Comparison of ENCODE assay signal across 8 mouse cellular contexts in the genomic region with DNA sequence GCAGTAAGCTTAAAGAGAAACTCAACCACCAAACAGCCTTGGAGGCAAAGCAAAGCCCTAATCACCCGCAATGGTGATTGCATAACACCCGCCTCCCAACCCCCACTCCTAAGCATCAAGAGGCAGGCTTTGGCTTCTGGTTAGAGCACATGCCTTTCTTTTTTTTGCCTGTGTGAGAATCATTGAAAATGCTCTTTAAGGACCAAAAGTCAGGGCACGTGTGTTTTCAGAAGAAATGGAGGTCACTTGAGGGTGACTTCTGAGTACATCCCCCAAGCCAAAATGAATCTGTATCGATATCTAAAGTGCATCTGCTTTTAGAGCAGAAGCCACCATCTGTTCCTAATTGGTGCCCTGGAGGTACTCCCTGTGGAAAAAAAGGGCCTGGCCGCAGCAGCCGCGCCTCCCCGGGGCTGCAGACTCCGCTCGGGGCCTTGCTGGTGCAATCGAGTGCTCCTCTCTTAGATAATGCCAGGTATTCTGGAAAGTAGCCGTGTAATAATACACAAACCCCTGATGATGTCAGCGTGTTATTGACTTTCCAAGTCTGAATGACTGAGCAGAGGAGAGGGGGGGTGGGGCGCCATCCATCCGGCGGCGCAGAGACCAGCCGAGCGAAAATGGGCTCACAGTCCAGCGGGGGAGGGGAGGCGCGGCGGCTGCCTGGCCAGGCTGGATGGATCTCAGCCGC.
A peak's percentile ranks its signal among the peaks of the same experiment; 100 is the strongest.
DNase-seq lines count a peak whose midpoint lies in the region; ATAC-seq and TF ChIP-seq lines count a peak whose summit lies in the region.

No protein-coding gene starts in this region.

- WGBS in forebrain, embryonic 12.5 days, result under 1% methylated on average over 24 of the region's 24 CpGs
- WGBS in large intestine, adult 2 months, result under 1% methylated on average over 24 of the region's 24 CpGs
- 2% methylated on average over 24 of the region's 24 CpGs for WGBS in liver, postnatal 0 days (ENCODE audit: insufficient replicate concordance)
- WGBS in neural tube, embryonic 14.5 days, result under 1% methylated on average over 24 of the region's 24 CpGs

- H3K9ac ChIP-seq in forebrain, embryonic 12.5 days, result no peak overlapping the region
- 0 out of 2 replicates have a peak overlapping the region, but pooled peaks have one; percentile 16 for H3K9ac ChIP-seq in liver, postnatal 0 days (replicated peaks)
- H3K9ac ChIP-seq in neural tube, embryonic 14.5 days (replicated peaks; ENCODE audit: low read depth, low read length), result peak overlapping the region; percentile 12; the same call in 1 of the 2 replicates

- H3K27ac ChIP-seq in forebrain, embryonic 12.5 days, result peak overlapping the region; percentile 90
- peak overlapping the region; percentile 75 for H3K27ac ChIP-seq in liver, postnatal 0 days (ENCODE audit: low read depth)
- peak overlapping the region; percentile 85 for H3K27ac ChIP-seq in neural tube, embryonic 14.5 days (ENCODE audit: low read depth, low read length)

- peak overlapping the region; percentile 50 for H3K4me2 ChIP-seq in forebrain, embryonic 12.5 days
- H3K4me2 ChIP-seq in liver, postnatal 0 days (ENCODE audit: low read depth, low read length), result peak overlapping the region; percentile 68
- peak overlapping the region; percentile 48 for H3K4me2 ChIP-seq in neural tube, embryonic 14.5 days (ENCODE audit: low read depth, low read length)

- no peaks in the 10 kb centered on the region for H3K9me3 ChIP-seq in forebrain, embryonic 12.5 days
- H3K9me3 ChIP-seq in liver, postnatal 0 days (ENCODE audit: low read length), result no peaks in the 10 kb centered on the region
- H3K9me3 ChIP-seq in neural tube, embryonic 14.5 days (ENCODE audit: control insufficient read depth, low read length), result no peaks in the 10 kb centered on the region

- DNase-seq in CD8-positive naive resting alpha-beta T cell, adult 2 months (ENCODE audit: low read depth in 2 of 2, low spot score in 2 of 2), result peak; percentile 84 to 86
- peak; percentile 85 for DNase-seq in c-Kit-positive CD71-negative TER-119-negative erythroid progenitor cells, embryonic 14.5 days (ENCODE audit: low read depth)
- DNase-seq in heart, postnatal 10 days, result peak; percentile 96
- DNase-seq in large intestine, adult 2 months (ENCODE audit: low read depth, low spot score), result peak; percentile 91
- DNase-seq in liver, postnatal 0 days, result peak; percentile 93
- DNase-seq in testis, postnatal 10 days (ENCODE audit: low spot score), result peak; percentile 99

- H3K36me3 ChIP-seq in forebrain, embryonic 12.5 days (replicated peaks), result no peaks in the 10 kb centered on the region
- no peaks in the 10 kb centered on the region for H3K36me3 ChIP-seq in liver, postnatal 0 days (replicated peaks; ENCODE audit: insufficient read depth, low read length)
- no peaks in the 10 kb centered on the region for H3K36me3 ChIP-seq in neural tube, embryonic 14.5 days (ENCODE audit: control insufficient read depth, insufficient read depth, low read length)

- intact Hi-C loops in heart, postnatal 10 days (cut with DNase I), result loop anchor here (1.0 to 5.0 kb wide), 6 partner anchors 72 to 1278 kb away; partner anchors contain the start of gene Tbl1xr1

- H3K4me1 ChIP-seq in forebrain, embryonic 12.5 days, result peaks cover 33% of the 10 kb centered on the region
- H3K4me1 ChIP-seq in liver, postnatal 0 days (ENCODE audit: insufficient read depth), result peaks cover 39% of the 10 kb centered on the region
- peaks cover 23% of the 10 kb centered on the region for H3K4me1 ChIP-seq in neural tube, embryonic 14.5 days (ENCODE audit: control insufficient read depth, insufficient read depth, low read length)

- ATAC-seq in forebrain, embryonic 12.5 days (ENCODE audit: low FRiP score), result peak; percentile 95
- peak; percentile 92 for ATAC-seq in liver, postnatal 0 days
- ATAC-seq in neural tube, embryonic 14.5 days (ENCODE audit: low read depth), result peak; percentile 95

- TF ChIP-seq CTCF in liver, postnatal 0 days (IDR thresholded peaks at IDR 0.05; ENCODE audit: low read depth), result 0 out of 2 replicates have a peak, but pooled peaks have one; percentile 1

- peak overlapping the region; percentile 20 for H3K4me3 ChIP-seq in forebrain, embryonic 12.5 days (replicated peaks)
- peak overlapping the region; percentile 31 for H3K4me3 ChIP-seq in liver, postnatal 0 days (ENCODE audit: low read depth, low read length)
- peak overlapping the region; percentile 21; the same call in 1 of the 2 replicates for H3K4me3 ChIP-seq in neural tube, embryonic 14.5 days (ENCODE audit: low read depth, low read length)

- 0 out of 2 replicates have a peak, but pooled peaks cover 10% of the 10 kb centered on the region for H3K27me3 ChIP-seq in forebrain, embryonic 12.5 days
- H3K27me3 ChIP-seq in liver, postnatal 0 days (ENCODE audit: insufficient read depth, low read length), result no peaks in the 10 kb centered on the region
- no peaks in the 10 kb centered on the region for H3K27me3 ChIP-seq in neural tube, embryonic 14.5 days (ENCODE audit: control insufficient read depth, insufficient read depth, low read length)

- peak; percentile 92 for TF ChIP-seq EP300 in liver, postnatal 0 days (IDR thresholded peaks at IDR 0.05; ENCODE audit: low read depth)

Comparison
In these comparisons a context has a peak if more than half of its experiments do, and no peak if none do; other contexts are left out.
1. Peak in every context shown above with its lines: DNase-seq, ATAC-seq, H3K4me3 ChIP-seq and H3K27ac ChIP-seq.